Mouse (Mus musculus) G1E (cell line): Measurements from ENCODE around the gene Tmem30b. TPM values are rescaled to one million over a fixed set of nuclear protein-coding genes. Genes with fewer than 3 reads are reported as not detected.

Experiments
- ATAC-seq: 2 replicates; pipeline ENCODE4 v1.8.0; 2016; ENCODE audit warnings: mild to moderate bottlenecking; ENCODE audit not compliant: insufficient number of reproducible peaks, poor library complexity, low FRiP score, severe bottlenecking; ENCODE audit errors: extremely low read depth
- DNase-seq: peaks from one replicate; pipeline ENCODE4 v3.0.0; 2012; ENCODE audit warnings: low spot score
- H3K27me3 ChIP-seq: 2 replicates; pipeline ENCODE4 v1.6.1; 2012; ENCODE audit warnings: mild to moderate bottlenecking, low read length, inconsistent platforms; ENCODE audit not compliant: insufficient read depth
- H3K36me3 ChIP-seq: replicated peaks from 2 replicates; pipeline ENCODE3; 2012; ENCODE audit warnings: mild to moderate bottlenecking, inconsistent platforms
- H3K4me1 ChIP-seq: 2 replicates; pipeline ENCODE4 v1.6.1; 2012; ENCODE audit warnings: low read depth, low read length, inconsistent platforms, mixed read lengths; ENCODE audit not compliant: insufficient read depth
- H3K4me3 ChIP-seq: 2 replicates; pipeline ENCODE4 v1.5.1; 2012; ENCODE audit warnings: low read depth, mild to moderate bottlenecking, inconsistent platforms, low read length, moderate library complexity, mixed read lengths
- H3K9me3 ChIP-seq: replicated peaks from 2 replicates; pipeline ENCODE4 v1.6.1; 2012; ENCODE audit warnings: inconsistent platforms
- CTCF ChIP-seq: IDR thresholded peaks from 2 replicates; pipeline ENCODE4 v1.5.1; 2012; ENCODE audit warnings: low read depth, low read length, inconsistent platforms, mixed read lengths
- GATA1 ChIP-seq: IDR thresholded peaks from 2 replicates; pipeline ENCODE4 v1.6.1; 2012; ENCODE audit warnings: borderline replicate concordance, low read length, inconsistent platforms, mixed read lengths
- GATA2 ChIP-seq: IDR thresholded peaks from 2 replicates; pipeline ENCODE4 v1.6.1; 2012; ENCODE audit warnings: low read depth, low read length, inconsistent platforms, borderline replicate concordance
- POLR2AphosphoS5 ChIP-seq: IDR thresholded peaks from 2 replicates; pipeline ENCODE4 v1.6.1; 2012; ENCODE audit warnings: low read depth, low read length, inconsistent platforms; ENCODE audit not compliant: insufficient replicate concordance
- TAL1 ChIP-seq: conservative IDR thresholded peaks from 2 replicates; pipeline ENCODE4 v1.6.1; 2012; ENCODE audit warnings: low read depth, low read length, inconsistent platforms, mixed read lengths
- polyA plus RNA-seq: library from polyadenylated mRNA; stranded (reverse); fragments of >175 nt; gene quantifications from 2 replicates; pipeline ENCODE4 v1.2.3, GENCODE M21; 2012
- total RNA-seq, 2 experiments: library from RNA; stranded (forward) in 1 of 2; stranded (reverse) in 1 of 2; fragments of 200-1000 nt in 1 of 2; fragments of >200 nt in 1 of 2; fragmentation: Nextera tagmentation in 1 of 2; gene quantifications; 2 replicates each; pipeline ENCODE4 v1.2.3; 2014 to 2017

Tmem30b gene
- total and polyA plus RNA-seq, 3 experiments, result 0.22 TPM; not detected in 2

GRCm38 (mm10) chr12:73513958-73514357, 32.2 kb downstream of the Tmem30b start:
- H3K36me3 ChIP-seq, result no peaks in the 10 kb centered on the region
- no peak for TF ChIP-seq CTCF
- DNase-seq (no peak), ATAC-seq (no peak)
- peaks cover 4% of the 10 kb centered on the region; the same call in 1 of the 2 replicates for H3K27me3 ChIP-seq
- H3K4me1 ChIP-seq, result no peaks in the 10 kb centered on the region
- no peaks in the 10 kb centered on the region for H3K9me3 ChIP-seq
- no peak overlapping the region for H3K4me3 ChIP-seq

DNA sequence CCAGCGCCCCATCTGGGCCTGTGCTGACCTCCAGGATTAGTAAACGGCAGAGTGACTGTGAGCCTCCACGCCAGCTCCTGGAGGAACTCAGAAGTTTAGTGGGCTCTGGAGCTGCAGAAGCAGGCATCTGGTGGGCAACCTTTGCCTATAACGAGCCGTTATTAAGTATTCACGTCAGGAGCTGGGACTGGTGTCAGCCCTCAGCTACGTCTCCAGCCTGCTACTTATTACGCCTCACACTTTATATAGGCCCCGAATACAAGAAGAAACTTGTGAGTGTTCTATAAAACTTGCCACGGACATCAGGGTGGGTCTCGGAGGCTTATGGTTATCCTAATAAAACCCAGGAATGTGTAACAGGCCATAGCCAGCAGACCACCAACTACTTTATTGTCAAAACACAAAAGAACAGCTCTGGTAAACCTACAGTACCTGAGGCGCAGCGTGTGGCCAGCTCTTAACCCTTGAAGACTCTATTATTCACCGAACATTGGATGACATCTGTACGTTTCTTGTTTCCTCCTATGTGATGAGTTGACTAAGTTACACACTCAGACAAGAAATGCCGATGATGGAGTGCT, 34.6 kb downstream of the Tmem30b start:
- Histone ChIP-seq H3K9me3 (no peaks in the 10 kb centered on the region), H3K4me3 (no peak overlapping the region), H3K36me3 (no peaks in the 10 kb centered on the region), H3K4me1 (no peaks in the 10 kb centered on the region), H3K27me3 (peaks cover under 1% of the 10 kb centered on the region; the same call in 1 of the 2 replicates)
- TF ChIP-seq GATA2 (no peak), GATA1 (no peak), POLR2AphosphoS5 (no peak), CTCF (no peak), TAL1 (no peak)
- ATAC-seq (no peak), DNase-seq (no peak)

- no peaks in the 10 kb centered on the region for H3K4me1 ChIP-seq
- H3K27me3 ChIP-seq, result no peaks in the 10 kb centered on the region
- H3K9me3 ChIP-seq, result no peaks in the 10 kb centered on the region
- ATAC-seq (no peak), DNase-seq (no peak)
- TF ChIP-seq CTCF (no peak), GATA2 (no peak), GATA1 (no peak), TAL1 (no peak), POLR2AphosphoS5 (no peak)
- H3K4me3 ChIP-seq, result no peak overlapping the region
- no peaks in the 10 kb centered on the region for H3K36me3 ChIP-seq
Observed at GRCm38 (mm10) chr12:73507105-73507504, 39.1 kb downstream of the Tmem30b start.

DNA sequence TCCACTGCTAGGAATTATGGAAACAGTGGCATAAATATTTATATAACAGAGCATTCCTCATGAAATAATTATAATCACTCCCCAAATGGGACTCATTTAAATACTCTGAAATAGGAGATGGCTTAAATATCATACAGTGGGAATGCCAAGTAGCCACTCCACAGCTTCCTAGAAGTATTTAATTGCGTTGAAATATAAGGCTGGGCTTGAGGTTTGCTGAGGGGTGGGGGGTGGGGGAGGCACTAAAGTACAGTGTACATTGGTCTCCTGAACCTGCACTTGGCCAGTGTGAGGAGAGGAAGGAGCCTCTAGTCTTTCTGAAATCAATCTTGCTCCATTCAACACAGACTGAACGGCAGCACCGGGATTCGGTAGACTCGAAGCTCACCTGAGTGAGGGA, 39.5 kb downstream of the Tmem30b start:
- DNase-seq (no peak), ATAC-seq (no peak)
- Histone ChIP-seq H3K4me3 (no peak overlapping the region), H3K27me3 (no peaks in the 10 kb centered on the region), H3K4me1 (no peaks in the 10 kb centered on the region), H3K36me3 (no peaks in the 10 kb centered on the region), H3K9me3 (no peaks in the 10 kb centered on the region)
- no peak for TF ChIP-seq GATA1
- no peak for TF ChIP-seq POLR2AphosphoS5
- no peak for TF ChIP-seq GATA2
- TF ChIP-seq TAL1, result no peak
- no peak for TF ChIP-seq CTCF

GRCm38 (mm10) chr12:73500689-73501326, 45.4 kb downstream of the Tmem30b start:
- no peak overlapping the region for H3K4me3 ChIP-seq
- TF ChIP-seq CTCF (no peak), GATA1 (no peak), TAL1 (no peak), GATA2 (no peak), POLR2AphosphoS5 (no peak)
- no peaks in the 10 kb centered on the region for H3K9me3 ChIP-seq
- DNase-seq (no peak), ATAC-seq (no peak)
- no peaks in the 10 kb centered on the region for H3K36me3 ChIP-seq
- no peaks in the 10 kb centered on the region for H3K4me1 ChIP-seq
- H3K27me3 ChIP-seq, result peaks cover 7% of the 10 kb centered on the region; the same call in 1 of the 2 replicates

GRCm38 (mm10) chr12:73495172-73495571, 51.0 kb downstream of the Tmem30b start:
- TF ChIP-seq CTCF, result no peak
- no peak for TF ChIP-seq TAL1
- TF ChIP-seq POLR2AphosphoS5, result no peak
- TF ChIP-seq GATA1, result no peak
- no peak for TF ChIP-seq GATA2
- ATAC-seq, result no peak
- Histone ChIP-seq H3K4me3 (no peak overlapping the region), H3K27me3 (peaks cover 7% of the 10 kb centered on the region; the same call in 1 of the 2 replicates), H3K9me3 (no peaks in the 10 kb centered on the region), H3K4me1 (no peaks in the 10 kb centered on the region), H3K36me3 (no peaks in the 10 kb centered on the region)
- no peak for DNase-seq
